Mouse (Mus musculus) G1E (cell line): Measurements from ENCODE around the gene Uchl5.

Experiments used
- CTCF ChIP-seq: IDR thresholded peaks from 2 replicates; pipeline ENCODE4 v1.5.1; 2012; ENCODE audit warnings: low read depth, low read length, inconsistent platforms, mixed read lengths
- GATA1 ChIP-seq: IDR thresholded peaks from 2 replicates; pipeline ENCODE4 v1.6.1; 2012; ENCODE audit warnings: borderline replicate concordance, low read length, inconsistent platforms, mixed read lengths
- TAL1 ChIP-seq: conservative IDR thresholded peaks from 2 replicates; pipeline ENCODE4 v1.6.1; 2012; ENCODE audit warnings: low read depth, low read length, inconsistent platforms, mixed read lengths

DNA sequence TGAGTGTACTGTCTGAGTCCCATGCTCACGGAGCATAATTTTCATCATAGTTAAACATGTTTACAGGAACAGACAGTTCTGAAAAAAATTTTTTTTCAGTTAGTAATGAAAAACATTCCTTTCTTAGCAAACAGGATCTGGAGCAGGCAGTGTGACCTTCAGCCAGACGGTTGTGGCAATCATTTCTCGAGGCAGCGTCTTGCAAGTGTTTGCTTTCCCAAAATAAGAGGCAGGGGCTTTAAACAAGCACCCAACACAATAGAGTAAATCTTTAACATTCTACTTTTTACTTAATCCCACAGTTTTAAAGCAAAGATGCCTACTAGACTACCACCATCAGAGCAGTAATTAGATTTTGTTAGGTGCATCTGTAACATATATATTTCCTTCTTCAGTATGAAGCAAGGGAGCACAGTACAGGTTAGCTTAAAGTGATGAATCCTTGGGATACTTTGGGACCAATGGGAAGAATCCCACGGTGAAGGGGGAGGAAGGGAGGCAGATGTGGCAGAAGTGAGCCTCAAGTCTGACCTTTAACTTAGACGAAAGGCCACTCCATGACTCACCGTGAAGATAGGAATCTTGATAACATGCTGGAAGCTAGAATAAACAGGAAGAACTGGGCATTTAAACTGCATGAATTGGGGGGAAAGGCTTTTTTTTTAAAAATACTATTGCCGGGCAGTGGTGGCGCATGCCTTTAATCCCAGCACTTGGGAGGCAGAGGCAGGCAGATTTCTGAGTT lies 49.2 kb upstream of the Uchl5 start:
- TF ChIP-seq CTCF (no peak), TAL1 (no peak), GATA1 (no peak)
